Mouse (Mus musculus): ENCODE measurements around the gene Cryl1. TPM values are rescaled to one million over a fixed set of nuclear protein-coding genes. Genes with fewer than 3 reads are reported as not detected.

Cryl1 gene
- polyA plus RNA-seq, 1 experiment from 2014 or later, result 17.6 TPM

- WGBS, result 81% methylated on average over 6 of the region's 6 CpGs
- H3K9ac ChIP-seq (ENCODE audit: low read depth, low read length), result no peak overlapping the region
- H3K4me2 ChIP-seq (replicated peaks; ENCODE audit: low read depth, low read length), result no peak overlapping the region
- H3K27ac ChIP-seq (ENCODE audit: low read depth, low read length), result no peak overlapping the region
- H3K27me3 ChIP-seq (ENCODE audit: control insufficient read depth, insufficient read depth, low read length), result no peaks in the 10 kb centered on the region
- no peaks in the 10 kb centered on the region for H3K36me3 ChIP-seq (ENCODE audit: control insufficient read depth, insufficient read depth, low read length)
- ATAC-seq (ENCODE audit: low FRiP score, low TSS enrichment), result no peak
- H3K4me1 ChIP-seq (ENCODE audit: control insufficient read depth, insufficient read depth, low read length), result no peaks in the 10 kb centered on the region
- no peak overlapping the region for H3K4me3 ChIP-seq (ENCODE audit: low read length)
- H3K9me3 ChIP-seq (ENCODE audit: control insufficient read depth, low read length), result no peaks in the 10 kb centered on the region
Measured at GRCm38 (mm10) chr14:57363833-57364232, 34.5 kb downstream of the Cryl1 start.

- 7% methylated on average over 20 of the region's 31 CpGs for WGBS
- Histone ChIP-seq H3K9me3 (ENCODE audit: control insufficient read depth, low read length) (no peaks in the 10 kb centered on the region), H3K27me3 (ENCODE audit: control insufficient read depth, insufficient read depth, low read length) (no peaks in the 10 kb centered on the region), H3K4me3 (ENCODE audit: low read length) (no peak overlapping the region), H3K36me3 (ENCODE audit: control insufficient read depth, insufficient read depth, low read length) (no peaks in the 10 kb centered on the region), H3K4me2 (replicated peaks; ENCODE audit: low read depth, low read length) (peak overlapping the region; percentile 26; the same call in 1 of the 2 replicates), H3K27ac (ENCODE audit: low read depth, low read length) (no peak overlapping the region), H3K4me1 (ENCODE audit: control insufficient read depth, insufficient read depth, low read length) (no peaks in the 10 kb centered on the region), H3K9ac (ENCODE audit: low read depth, low read length) (no peak overlapping the region)
- ATAC-seq (ENCODE audit: low FRiP score, low TSS enrichment), result peak; percentile 63
Measured at GRCm38 (mm10) chr14:57362726-57363660, 35.3 kb downstream of the Cryl1 start.

- Histone ChIP-seq H3K36me3 (ENCODE audit: control insufficient read depth, insufficient read depth, low read length) (no peaks in the 10 kb centered on the region), H3K9me3 (ENCODE audit: control insufficient read depth, low read length) (no peaks in the 10 kb centered on the region), H3K4me3 (ENCODE audit: low read length) (no peak overlapping the region), H3K27ac (ENCODE audit: low read depth, low read length) (no peak overlapping the region), H3K9ac (ENCODE audit: low read depth, low read length) (no peak overlapping the region), H3K4me1 (ENCODE audit: control insufficient read depth, insufficient read depth, low read length) (no peaks in the 10 kb centered on the region), H3K27me3 (ENCODE audit: control insufficient read depth, insufficient read depth, low read length) (no peaks in the 10 kb centered on the region), H3K4me2 (replicated peaks; ENCODE audit: low read depth, low read length) (no peak overlapping the region)
- 60% methylated on average over 5 of the region's 5 CpGs for WGBS
- no peak for ATAC-seq (ENCODE audit: low FRiP score, low TSS enrichment)
Measured at GRCm38 (mm10) chr14:57357030-57357429, 41.3 kb downstream of the Cryl1 start.

GRCm38 (mm10) chr14:57351521-57352235 lies 46.7 kb downstream of the Cryl1 start:
- WGBS, result 92% methylated on average over 7 of the region's 7 CpGs
- Histone ChIP-seq H3K4me1 (ENCODE audit: control insufficient read depth, insufficient read depth, low read length) (no peaks in the 10 kb centered on the region), H3K36me3 (ENCODE audit: control insufficient read depth, insufficient read depth, low read length) (no peaks in the 10 kb centered on the region)

GRCm38 (mm10) chr14:57349955-57350354 lies 48.4 kb downstream of the Cryl1 start:
- Histone ChIP-seq H3K9ac (ENCODE audit: low read depth, low read length) (no peak overlapping the region), H3K27ac (ENCODE audit: low read depth, low read length) (no peak overlapping the region), H3K4me1 (ENCODE audit: control insufficient read depth, insufficient read depth, low read length) (no peaks in the 10 kb centered on the region), H3K9me3 (ENCODE audit: control insufficient read depth, low read length) (no peaks in the 10 kb centered on the region), H3K4me2 (replicated peaks; ENCODE audit: low read depth, low read length) (no peak overlapping the region), H3K27me3 (ENCODE audit: control insufficient read depth, insufficient read depth, low read length) (no peaks in the 10 kb centered on the region), H3K4me3 (ENCODE audit: low read length) (no peak overlapping the region), H3K36me3 (ENCODE audit: control insufficient read depth, insufficient read depth, low read length) (no peaks in the 10 kb centered on the region)
- WGBS, result 79% methylated on average over 10 of the region's 10 CpGs
- ATAC-seq (ENCODE audit: low FRiP score, low TSS enrichment), result no peak

More at GRCm38 (mm10) chr14:57351521-57352235, 46.7 kb downstream of the Cryl1 start:
- H3K9me3 ChIP-seq (ENCODE audit: control insufficient read depth, low read length), result no peaks in the 10 kb centered on the region
- H3K9ac ChIP-seq (ENCODE audit: low read depth, low read length), result no peak overlapping the region
- H3K27ac ChIP-seq (ENCODE audit: low read depth, low read length), result no peak overlapping the region
- H3K4me3 ChIP-seq (ENCODE audit: low read length), result no peak overlapping the region
- H3K4me2 ChIP-seq (replicated peaks; ENCODE audit: low read depth, low read length), result no peak overlapping the region
- H3K27me3 ChIP-seq (ENCODE audit: control insufficient read depth, insufficient read depth, low read length), result no peaks in the 10 kb centered on the region
- no peak for ATAC-seq (ENCODE audit: low FRiP score, low TSS enrichment)

GRCm38 (mm10) chr14:57348155-57348554 lies 50.2 kb downstream of the Cryl1 start:
- 67% methylated on average over 4 of the region's 4 CpGs for WGBS
- Histone ChIP-seq H3K9ac (ENCODE audit: low read depth, low read length) (no peak overlapping the region), H3K4me1 (ENCODE audit: control insufficient read depth, insufficient read depth, low read length) (peaks cover 10% of the 10 kb centered on the region; the same call in 1 of the 2 replicates), H3K4me2 (replicated peaks; ENCODE audit: low read depth, low read length) (no peak overlapping the region), H3K4me3 (ENCODE audit: low read length) (no peak overlapping the region), H3K27me3 (ENCODE audit: control insufficient read depth, insufficient read depth, low read length) (no peaks in the 10 kb centered on the region), H3K9me3 (ENCODE audit: control insufficient read depth, low read length) (no peaks in the 10 kb centered on the region), H3K36me3 (ENCODE audit: control insufficient read depth, insufficient read depth, low read length) (no peaks in the 10 kb centered on the region), H3K27ac (ENCODE audit: low read depth, low read length) (no peak overlapping the region; the same call in 1 of the 2 replicates)
- ATAC-seq (ENCODE audit: low FRiP score, low TSS enrichment), result no peak

- Histone ChIP-seq H3K27me3 (ENCODE audit: control insufficient read depth, insufficient read depth, low read length) (no peaks in the 10 kb centered on the region), H3K36me3 (ENCODE audit: control insufficient read depth, insufficient read depth, low read length) (no peaks in the 10 kb centered on the region), H3K4me3 (ENCODE audit: low read length) (no peak overlapping the region), H3K9me3 (ENCODE audit: control insufficient read depth, low read length) (no peaks in the 10 kb centered on the region), H3K4me2 (replicated peaks; ENCODE audit: low read depth, low read length) (no peak overlapping the region), H3K4me1 (ENCODE audit: control insufficient read depth, insufficient read depth, low read length) (peaks cover 18% of the 10 kb centered on the region), H3K9ac (ENCODE audit: low read depth, low read length) (no peak overlapping the region), H3K27ac (ENCODE audit: low read depth, low read length) (no peak overlapping the region)
- ATAC-seq (ENCODE audit: low FRiP score, low TSS enrichment), result no peak
- 88% methylated on average over 3 of the region's 3 CpGs for WGBS
Measured at GRCm38 (mm10) chr14:57346135-57346534, 52.2 kb downstream of the Cryl1 start.

GRCm38 (mm10) chr14:57344781-57345492 lies 53.4 kb downstream of the Cryl1 start:
- WGBS, result 46% methylated on average over 25 of the region's 25 CpGs
- peaks cover 18% of the 10 kb centered on the region for H3K4me1 ChIP-seq (ENCODE audit: control insufficient read depth, insufficient read depth, low read length)
- H3K36me3 ChIP-seq (ENCODE audit: control insufficient read depth, insufficient read depth, low read length), result no peaks in the 10 kb centered on the region
- no peak overlapping the region for H3K9ac ChIP-seq (ENCODE audit: low read depth, low read length)
- no peaks in the 10 kb centered on the region for H3K9me3 ChIP-seq (ENCODE audit: control insufficient read depth, low read length)
- no peak overlapping the region for H3K27ac ChIP-seq (ENCODE audit: low read depth, low read length)
- ATAC-seq (ENCODE audit: low FRiP score, low TSS enrichment), result peak; percentile 38; the same call in 1 of the 2 replicates
- peak overlapping the region; percentile 31 for H3K4me2 ChIP-seq (replicated peaks; ENCODE audit: low read depth, low read length)
- H3K4me3 ChIP-seq (ENCODE audit: low read length), result peak overlapping the region; percentile 11; the same call in 1 of the 2 replicates
- no peaks in the 10 kb centered on the region for H3K27me3 ChIP-seq (ENCODE audit: control insufficient read depth, insufficient read depth, low read length)
